Mouse (Mus musculus) midbrain, embryonic 10.5 days (tissue): ENCODE data around the gene Skiv2l. TPM values are rescaled to one million over a fixed set of nuclear protein-coding genes. Genes with fewer than 3 reads are reported as not detected.

Experiments
- DNase-seq: peaks from one replicate; pipeline ENCODE4 v3.0.0-alpha.2; 2017; ENCODE audit warnings: low spot score
- H3K27ac ChIP-seq: fragments of 300-500 bp; sonication (generic); replicated peaks from 2 replicates; pipeline ENCODE4 v1.5.1; 2016; ENCODE audit warnings: mild to moderate bottlenecking
- H3K27me3 ChIP-seq: fragments of 300-500 bp; sonication (generic); 2 replicates; pipeline ENCODE4 v1.6.1; 2016; ENCODE audit warnings: low read depth, mild to moderate bottlenecking; ENCODE audit not compliant: poor library complexity, severe bottlenecking
- H3K36me3 ChIP-seq: fragments of 300-500 bp; sonication (generic); 2 replicates; pipeline ENCODE4 v1.6.1; 2016; ENCODE audit warnings: mild to moderate bottlenecking, moderate library complexity
- H3K4me1 ChIP-seq: fragments of 300-500 bp; sonication (generic); 2 replicates; pipeline ENCODE4 v1.6.1; 2016
- H3K4me3 ChIP-seq: fragments of 300-500 bp; sonication (generic); 2 replicates; pipeline ENCODE4 v1.5.1; 2016; ENCODE audit warnings: mild to moderate bottlenecking, moderate library complexity
- H3K9me3 ChIP-seq: fragments of 300-500 bp; sonication (generic); replicated peaks from 2 replicates; pipeline ENCODE4 v1.6.1; 2016; ENCODE audit warnings: mild to moderate bottlenecking
- WGBS: fragments of 180-500 bp; shearing (Covaris S2); methylation state at CpG from one replicate; pipeline ENCODE4 v1.1.7; 2016; 5-methylcytosine and 5-hydroxymethylcytosine counted together
- polyA plus RNA-seq: library from polyadenylated mRNA; unstranded; fragments of >200 nt; fragmentation: Nextera tagmentation; extraction: Ambion mirVana; gene quantifications from 2 replicates; pipeline ENCODE4 v1.2.1, GENCODE M21; 2016

Gene Skiv2l
- polyA plus RNA-seq = 57.8 and 62.4 TPM in 2 replicates

- Histone ChIP-seq H3K27me3 (no peaks in the 10 kb centered on the region), H3K4me3 (peak within 1 kb of the TSS; percentile 96), H3K4me1 (peaks cover 30% of the 10 kb centered on the region), H3K27ac (peak within 1 kb of the TSS; percentile 88), H3K9me3 (no peaks in the 10 kb centered on the region), H3K36me3 (peaks cover 64% of the 10 kb centered on the region)
- peak; percentile 98 for DNase-seq
- 1% methylated on average over 65 of the region's 65 CpGs for WGBS
Measured at GRCm38 (mm10) chr17:34849722-34850516, at the start of gene Skiv2l, which contains the start of gene Nelfe. Skiv2l (minus strand) TSS chr17:34850210. Nelfe (plus strand) TSS chr17:34850391.

- no peaks in the 10 kb centered on the region for H3K27me3 ChIP-seq
- WGBS = under 1% methylated on average over 45 of the region's 45 CpGs
- peak overlapping the region; percentile 100 for H3K4me3 ChIP-seq
- H3K27ac ChIP-seq = peak overlapping the region; percentile 99
- DNase-seq = peak; percentile 69
- H3K9me3 ChIP-seq = peaks cover 7% of the 10 kb centered on the region; the same call in 1 of the 2 replicates
- peaks cover 53% of the 10 kb centered on the region for H3K4me1 ChIP-seq
- peaks cover 54% of the 10 kb centered on the region for H3K36me3 ChIP-seq
Measured at GRCm38 (mm10) chr17:34899053-34899889, 49.3 kb upstream of the Skiv2l start.

- WGBS = 0% methylated on average over 24 of the region's 47 CpGs
- no peak for DNase-seq
- Histone ChIP-seq H3K4me1 (peaks cover 59% of the 10 kb centered on the region), H3K9me3 (peaks cover 7% of the 10 kb centered on the region; the same call in 1 of the 2 replicates), H3K36me3 (peaks cover 49% of the 10 kb centered on the region), H3K27me3 (no peaks in the 10 kb centered on the region), H3K27ac (peak overlapping the region; percentile 99), H3K4me3 (peak overlapping the region; percentile 100)
Measured at GRCm38 (mm10) chr17:34898706-34899052, 48.7 kb upstream of the Skiv2l start.

GRCm38 (mm10) chr17:34898160-34898586 lies 48.2 kb upstream of the Skiv2l start, which contains the start of the genes C2 and Ehmt2:
C2 (minus strand) TSS chr17:34898265.
Ehmt2 (plus strand) TSS chr17:34898469.
- peak; percentile 88 for DNase-seq
- H3K9me3 ChIP-seq = peaks cover 7% of the 10 kb centered on the region; the same call in 1 of the 2 replicates
- H3K4me1 ChIP-seq = peaks cover 64% of the 10 kb centered on the region
- peak within 1 kb of the TSS; percentile 99 for H3K27ac ChIP-seq
- peaks cover 43% of the 10 kb centered on the region for H3K36me3 ChIP-seq
- 0% methylated on average over 15 of the region's 44 CpGs for WGBS
- H3K4me3 ChIP-seq = peak within 1 kb of the TSS; percentile 100
- H3K27me3 ChIP-seq = no peaks in the 10 kb centered on the region

GRCm38 (mm10) chr17:34897373-34898159 lies 47.6 kb upstream of the Skiv2l start:
- Histone ChIP-seq H3K9me3 (peaks cover 7% of the 10 kb centered on the region; the same call in 1 of the 2 replicates), H3K27me3 (no peaks in the 10 kb centered on the region), H3K4me1 (peaks cover 67% of the 10 kb centered on the region), H3K27ac (peak overlapping the region; percentile 99), H3K4me3 (peak overlapping the region; percentile 100), H3K36me3 (peaks cover 37% of the 10 kb centered on the region)
- 27% methylated on average over 10 of the region's 10 CpGs for WGBS
- no peak for DNase-seq

GRCm38 (mm10) chr17:34896366-34896765 lies 46.4 kb upstream of the Skiv2l start:
- Histone ChIP-seq H3K27ac (peak overlapping the region; percentile 98), H3K9me3 (peaks cover 7% of the 10 kb centered on the region; the same call in 1 of the 2 replicates), H3K4me3 (peak overlapping the region; percentile 100), H3K27me3 (no peaks in the 10 kb centered on the region), H3K4me1 (peaks cover 67% of the 10 kb centered on the region), H3K36me3 (peaks cover 27% of the 10 kb centered on the region)
- DNase-seq = no peak
- WGBS = 87% methylated on average over 17 of the region's 17 CpGs

- Histone ChIP-seq H3K4me1 (peaks cover 66% of the 10 kb centered on the region), H3K9me3 (peaks cover 7% of the 10 kb centered on the region; the same call in 1 of the 2 replicates), H3K27me3 (no peaks in the 10 kb centered on the region), H3K4me3 (peak overlapping the region; percentile 100), H3K27ac (peak overlapping the region; percentile 98), H3K36me3 (peaks cover 20% of the 10 kb centered on the region)
- DNase-seq = no peak
- WGBS = 94% methylated on average over 15 of the region's 15 CpGs
Measured at GRCm38 (mm10) chr17:34895724-34896123, 45.7 kb upstream of the Skiv2l start.

GRCm38 (mm10) chr17:34894801-34895530 lies 45.0 kb upstream of the Skiv2l start:
- Histone ChIP-seq H3K4me3 (peak overlapping the region; percentile 100), H3K4me1 (peaks cover 59% of the 10 kb centered on the region), H3K9me3 (peaks cover 7% of the 10 kb centered on the region; the same call in 1 of the 2 replicates), H3K36me3 (peaks cover 16% of the 10 kb centered on the region), H3K27ac (peak overlapping the region; percentile 98), H3K27me3 (no peaks in the 10 kb centered on the region)
- 9% methylated on average over 51 of the region's 51 CpGs for WGBS
- peak; percentile 53 for DNase-seq

- Histone ChIP-seq H3K9me3 (peaks cover 7% of the 10 kb centered on the region; the same call in 1 of the 2 replicates), H3K27ac (peak overlapping the region; percentile 98), H3K27me3 (no peaks in the 10 kb centered on the region), H3K4me1 (peaks cover 51% of the 10 kb centered on the region), H3K36me3 (peaks cover 16% of the 10 kb centered on the region), H3K4me3 (peak overlapping the region; percentile 100)
- under 1% methylated on average over 39 of the region's 51 CpGs for WGBS
- peak; percentile 96 for DNase-seq
Measured at GRCm38 (mm10) chr17:34894074-34894597, 44.1 kb upstream of the Skiv2l start.

- Histone ChIP-seq H3K4me1 (peaks cover 49% of the 10 kb centered on the region), H3K27me3 (no peaks in the 10 kb centered on the region), H3K27ac (peak overlapping the region; percentile 98), H3K9me3 (peaks cover 7% of the 10 kb centered on the region; the same call in 1 of the 2 replicates), H3K4me3 (peak overlapping the region; percentile 100), H3K36me3 (peaks cover 16% of the 10 kb centered on the region)
- 76% methylated on average over 12 of the region's 12 CpGs for WGBS
- DNase-seq = no peak
Measured at GRCm38 (mm10) chr17:34893072-34893824, 43.2 kb upstream of the Skiv2l start.
